Mouse (Mus musculus) left cerebral cortex, postnatal 4 days (tissue): Measurements from ENCODE around the gene Fbxo39. TPM values are rescaled to one million over a fixed set of nuclear protein-coding genes. Genes with fewer than 3 reads are reported as not detected.
"Not testable (repeated sequence)": the region's sequence is repeated elsewhere in the genome, so short reads cannot be mapped to it uniquely, and the experiment has no call there.

Source experiments
- DNase-seq: peaks from one replicate; pipeline ENCODE4 v3.0.0-alpha.2; 2022
- intact Hi-C: fragments of 180-260 bp; cut with DNase I; formaldehyde crosslinking; loops from one replicate; pipeline ENCODE4 v1.15.1; 2025
- total RNA-seq, 2 experiments: library from RNA; stranded (reverse); gene quantifications; 2 replicates each; pipeline ENCODE4 v1.2.3; 2021

Gene Fbxo39
- total RNA-seq, 2 experiments from 2014 or later = not detected

DNA sequence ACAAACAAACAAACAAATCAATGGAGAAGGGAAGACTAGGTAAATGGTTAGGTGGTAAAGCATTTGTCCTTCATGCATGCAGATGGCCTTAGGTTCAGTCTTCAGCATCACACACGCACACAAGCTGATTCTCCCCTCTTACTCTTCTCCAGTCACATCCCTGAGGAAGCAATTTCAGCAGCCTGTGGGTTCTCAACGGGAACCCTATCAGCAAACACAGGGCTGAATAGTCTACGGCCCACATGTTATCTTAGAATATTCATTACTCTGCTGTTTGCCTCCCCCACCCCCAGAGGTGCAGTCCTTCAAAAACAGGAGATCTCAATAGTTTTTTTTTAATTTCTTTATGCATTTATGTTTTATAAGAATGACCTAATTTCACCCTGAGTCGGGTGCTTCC is 3.8 kb upstream of the Fbxo39 start:
- intact Hi-C loops = no loop called here
- DNase-seq = no peak

DNA sequence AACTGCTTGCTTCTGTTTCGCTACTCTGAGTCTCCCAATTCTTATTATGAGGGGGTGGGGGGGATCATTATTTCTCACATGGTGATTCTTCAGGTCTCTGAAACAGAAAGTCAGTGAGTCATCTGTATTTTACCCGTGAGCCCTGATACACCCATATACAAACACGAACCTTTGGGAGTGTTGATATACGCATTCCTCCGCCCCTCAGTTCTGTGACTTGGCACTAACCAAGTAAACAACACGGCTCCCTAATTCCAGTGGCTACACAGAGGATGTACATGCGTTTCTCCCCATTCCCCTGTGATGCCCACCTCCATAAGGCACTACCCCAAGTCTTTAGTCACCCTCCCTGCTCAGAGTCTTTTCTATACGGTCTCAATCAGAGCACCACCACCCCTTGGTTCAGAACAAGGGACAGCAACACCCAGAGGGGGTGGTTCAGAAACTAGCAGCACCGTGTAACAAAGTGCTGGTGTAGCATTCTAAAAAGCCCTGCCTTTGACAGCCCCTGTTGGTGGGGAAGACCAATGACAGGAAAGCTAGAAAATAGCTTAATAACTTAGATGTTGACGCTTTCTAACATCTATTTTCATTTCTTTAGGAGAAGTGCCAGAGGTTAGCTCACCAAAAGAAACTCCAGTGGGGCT is 2.8 kb upstream of the Fbxo39 start:
- intact Hi-C loops = no loop called here
- DNase-seq = no peak

GRCm38 (mm10) chr11:72318026-72318425 is 3.8 kb downstream of the Fbxo39 start:
- intact Hi-C loops = no loop called here
- no peak for DNase-seq

DNA sequence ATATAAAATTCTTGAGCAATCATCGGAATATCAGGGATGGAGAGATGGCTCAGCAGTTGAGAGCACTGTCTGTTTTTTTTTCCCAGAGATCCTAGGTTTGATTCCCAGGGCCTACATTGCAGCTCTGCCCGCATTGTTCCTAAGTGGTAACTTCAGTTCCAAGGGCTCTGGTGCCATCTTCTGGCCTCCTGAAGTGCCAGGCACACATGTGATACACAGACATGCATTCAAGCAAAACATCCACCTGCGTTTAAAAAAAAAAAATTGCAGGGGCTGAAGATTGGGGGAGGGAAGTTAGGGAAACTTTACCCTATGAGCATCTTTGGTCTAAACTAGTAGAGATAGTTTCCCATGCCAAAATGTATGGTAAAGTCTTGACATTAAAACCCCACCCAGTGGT is 10.2 kb downstream of the Fbxo39 start:
- no peak for DNase-seq
- intact Hi-C loops = no loop called here

DNA sequence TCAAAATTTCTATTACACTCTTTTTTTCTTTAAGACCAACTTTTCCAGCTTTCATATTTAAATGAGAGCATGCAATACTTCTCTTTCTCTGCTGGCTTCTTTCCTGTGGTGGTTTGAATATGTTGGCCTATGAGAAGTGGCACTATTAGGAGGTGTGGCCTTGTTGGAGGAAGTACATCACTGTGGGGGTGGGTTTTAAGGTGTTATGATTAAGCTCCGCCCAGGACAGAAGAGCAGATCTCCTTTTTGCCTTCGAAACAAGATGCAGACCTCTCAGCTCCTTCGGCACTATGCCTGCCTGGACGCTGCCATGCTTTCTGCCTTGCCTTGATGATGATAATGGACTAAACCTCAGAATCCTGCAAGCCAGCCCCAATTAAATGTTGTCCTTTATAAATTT is 11.5 kb downstream of the Fbxo39 start:
- intact Hi-C loops = no loop called here
- DNase-seq = no peak

DNA sequence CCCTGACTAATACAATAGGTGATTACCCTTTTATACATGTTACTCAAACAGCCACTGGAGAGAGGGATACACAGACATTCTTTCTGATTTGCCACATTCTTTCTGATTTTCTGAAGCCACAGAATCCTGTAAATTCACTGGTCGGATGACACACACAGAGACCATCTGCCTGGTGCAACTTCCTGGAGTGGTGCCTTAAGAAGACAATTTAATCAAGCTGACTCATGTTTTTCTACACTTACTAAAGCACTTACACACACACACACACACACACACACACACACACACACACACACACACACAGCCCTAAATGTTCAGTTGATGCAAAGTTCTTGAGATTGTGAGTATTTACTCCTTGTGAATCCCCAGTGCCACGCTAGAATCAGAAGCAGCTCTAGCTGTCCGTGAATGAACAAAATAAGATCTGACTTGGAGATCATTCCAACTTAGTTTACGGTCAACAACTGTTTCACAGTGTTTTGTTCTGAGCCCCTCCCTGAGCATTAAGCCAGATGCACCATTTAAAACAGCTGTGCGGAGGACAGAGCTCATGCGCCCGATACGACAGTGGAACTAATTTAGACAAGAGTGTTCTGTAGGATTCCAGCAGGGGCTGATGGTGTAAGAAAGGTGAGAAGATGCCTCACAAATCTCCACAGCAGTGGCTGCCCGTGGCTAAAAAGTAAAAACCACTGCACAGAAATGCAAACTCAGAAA is 18.9 kb downstream of the Fbxo39 start:
- DNase-seq = no peak
- intact Hi-C loops = no loop called here

- intact Hi-C loops = no loop called here
Observed at GRCm38 (mm10) chr11:72334653-72335052, 20.4 kb downstream of the Fbxo39 start.

DNA sequence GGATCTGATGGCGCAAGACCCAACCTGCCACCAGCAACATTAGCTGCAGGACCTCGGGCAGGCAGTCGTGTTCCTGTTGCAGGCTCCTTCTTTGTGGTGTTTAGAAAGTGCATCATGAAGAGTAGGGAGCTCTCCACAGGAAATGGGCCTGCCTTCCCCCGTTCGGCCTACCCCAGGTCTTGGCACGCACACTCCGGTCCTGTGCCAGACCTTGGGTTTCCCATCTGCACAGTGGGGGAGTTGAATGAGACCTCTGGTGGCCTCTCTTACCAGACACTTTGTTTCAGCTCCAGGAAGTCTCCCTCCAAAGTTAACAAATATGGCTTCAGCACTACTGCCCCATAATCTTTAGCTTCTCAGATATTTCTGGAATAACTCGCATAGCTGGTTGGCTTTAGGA is 22.5 kb downstream of the Fbxo39 start:
- DNase-seq = no peak
- intact Hi-C loops = no loop called here

More at GRCm38 (mm10) chr11:72334653-72335052, 20.4 kb downstream of the Fbxo39 start:
- DNase-seq = no peak

DNA sequence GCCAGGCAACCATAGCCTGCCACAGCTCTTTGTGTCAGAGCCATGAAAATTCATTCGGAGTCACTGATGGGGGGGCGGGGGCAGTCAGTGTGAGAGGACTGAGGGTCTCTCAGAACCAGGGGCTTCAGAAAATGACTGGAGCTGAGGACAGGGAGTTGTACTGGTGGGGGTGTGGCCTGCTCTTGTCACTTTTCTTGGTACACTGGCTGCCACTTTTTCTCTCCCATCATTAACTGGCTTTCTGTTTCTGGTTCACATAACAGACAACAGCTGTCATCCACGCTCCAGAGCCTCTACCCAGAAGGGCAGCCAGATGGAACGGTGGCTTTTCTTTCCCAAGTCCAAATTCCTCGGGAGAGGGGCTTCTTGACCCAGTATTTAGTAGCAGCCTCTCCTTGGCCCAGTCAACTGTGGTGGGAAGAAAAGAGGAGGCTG is 24.2 kb downstream of the Fbxo39 start:
- DNase-seq = peak; percentile 56
- intact Hi-C loops = no loop called here

- intact Hi-C loops = loop anchor here (5.0 to 10.0 kb wide), 3 partner anchors 88 to 225 kb away; no protein-coding TSS in a partner anchor
Observed at GRCm38 (mm10) chr11:72339716-72340115, 25.5 kb downstream of the Fbxo39 start.

GRCm38 (mm10) chr11:72342549-72343237 is 28.4 kb downstream of the Fbxo39 start:
- intact Hi-C loops = loop anchor here (5.0 to 10.0 kb wide), 3 partner anchors 85 to 222 kb away; no protein-coding TSS in a partner anchor
- peak; percentile 62 for DNase-seq

More at GRCm38 (mm10) chr11:72339716-72340115, 25.5 kb downstream of the Fbxo39 start:
- no peak for DNase-seq

GRCm38 (mm10) chr11:72343238-72343625 is 29.0 kb downstream of the Fbxo39 start:
- intact Hi-C loops = loop anchor here (5.0 to 10.0 kb wide), 3 partner anchors 84 to 222 kb away; no protein-coding TSS in a partner anchor
- not testable (repeated sequence) for DNase-seq

DNA sequence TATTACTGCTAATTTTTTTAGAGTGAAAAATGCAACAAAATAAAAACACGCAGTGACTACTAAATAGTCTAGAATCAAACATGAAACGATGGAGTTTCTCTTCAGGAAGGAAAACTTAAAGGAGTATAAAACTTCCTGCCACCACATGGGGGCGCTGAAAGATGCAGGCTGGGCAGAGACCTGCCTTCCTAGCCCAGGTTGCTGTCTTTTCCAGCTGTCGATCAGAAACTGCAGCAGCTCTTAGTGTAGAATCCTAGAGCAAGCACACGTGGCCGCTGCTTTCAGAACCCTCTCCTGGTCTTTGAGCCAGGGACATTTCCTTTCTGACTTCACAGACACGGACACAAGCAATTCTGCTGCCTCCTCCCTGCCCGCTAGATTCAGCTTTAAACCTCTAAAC is 29.7 kb downstream of the Fbxo39 start:
- intact Hi-C loops = loop anchor here (5.0 to 10.0 kb wide), 3 partner anchors 83 to 221 kb away; no protein-coding TSS in a partner anchor

DNA sequence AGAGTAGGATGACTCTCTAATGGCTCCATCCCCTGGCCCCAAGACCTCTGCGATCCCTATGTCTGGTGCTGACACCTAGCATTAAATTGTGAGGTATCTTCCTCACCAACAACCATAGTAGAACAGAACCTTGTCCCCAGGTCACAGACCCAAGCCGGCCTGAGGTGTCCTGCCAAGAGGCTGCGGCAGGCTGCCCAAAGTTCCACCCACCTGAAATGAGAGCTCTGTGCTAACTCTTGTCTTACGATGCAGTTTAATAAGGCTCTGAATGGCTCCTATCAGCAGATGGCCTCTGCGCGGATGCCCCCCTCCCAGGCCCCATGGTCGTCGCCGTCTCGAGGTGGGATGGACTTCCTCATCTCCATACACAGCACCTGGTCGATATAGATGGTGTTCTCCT is 30.2 kb downstream of the Fbxo39 start:
- DNase-seq = no peak

More for the DNA sequence above, 29.7 kb downstream of the Fbxo39 start:
- DNase-seq = peak; percentile 58

DNA sequence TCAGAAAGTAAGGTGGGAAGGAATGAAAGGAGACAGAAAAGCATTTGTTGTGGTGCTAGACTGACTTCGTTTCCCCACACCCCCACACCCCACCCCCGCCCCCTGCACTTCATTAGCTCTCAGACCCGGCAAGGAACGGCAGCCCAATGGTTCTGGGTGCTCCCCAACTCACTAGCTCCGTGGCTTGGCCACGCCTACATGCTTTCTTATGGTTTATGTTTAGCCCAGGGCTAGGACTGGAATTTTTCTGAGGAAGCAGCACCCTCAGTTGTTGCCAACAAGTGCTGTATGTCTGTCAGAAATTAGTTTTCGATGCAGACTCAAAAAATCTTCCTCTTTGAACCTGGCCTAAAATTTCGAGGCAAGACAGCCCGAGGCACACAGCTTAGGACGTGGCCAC is 34.3 kb downstream of the Fbxo39 start:
- intact Hi-C loops = loop anchor here (10.0 kb wide), 2 partner anchors 124 to 216 kb away; no protein-coding TSS in a partner anchor
- no peak for DNase-seq

More for the DNA sequence above, 30.2 kb downstream of the Fbxo39 start:
- intact Hi-C loops = loop anchor here (5.0 to 10.0 kb wide), 3 partner anchors 83 to 220 kb away; no protein-coding TSS in a partner anchor

DNA sequence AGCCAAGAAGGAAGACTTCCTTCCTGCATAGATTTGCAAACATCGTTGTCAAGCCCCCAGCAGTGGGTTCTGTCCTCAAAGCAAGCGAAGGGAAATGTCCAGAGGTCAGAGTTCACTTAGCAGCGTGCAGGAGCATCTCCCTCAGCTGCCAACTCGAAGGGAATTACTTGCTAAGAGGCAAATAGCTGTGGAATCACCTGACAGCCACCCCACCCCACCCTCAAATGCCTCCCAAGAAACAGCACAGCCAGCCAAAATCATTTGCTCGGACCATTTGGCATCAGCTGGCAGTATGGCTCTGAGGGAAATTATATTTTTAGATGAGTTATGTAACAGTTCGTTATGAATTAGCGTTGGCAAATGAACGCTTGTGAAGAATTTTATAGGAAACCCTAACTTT is 34.8 kb downstream of the Fbxo39 start:
- no peak for DNase-seq
- intact Hi-C loops = loop anchor here (10.0 kb wide), 2 partner anchors 124 to 216 kb away; no protein-coding TSS in a partner anchor

- intact Hi-C loops = loop anchor here (10.0 kb wide), 2 partner anchors 125 to 215 kb away; no protein-coding TSS in a partner anchor
Observed at GRCm38 (mm10) chr11:72349652-72350051, 35.4 kb downstream of the Fbxo39 start.

DNA sequence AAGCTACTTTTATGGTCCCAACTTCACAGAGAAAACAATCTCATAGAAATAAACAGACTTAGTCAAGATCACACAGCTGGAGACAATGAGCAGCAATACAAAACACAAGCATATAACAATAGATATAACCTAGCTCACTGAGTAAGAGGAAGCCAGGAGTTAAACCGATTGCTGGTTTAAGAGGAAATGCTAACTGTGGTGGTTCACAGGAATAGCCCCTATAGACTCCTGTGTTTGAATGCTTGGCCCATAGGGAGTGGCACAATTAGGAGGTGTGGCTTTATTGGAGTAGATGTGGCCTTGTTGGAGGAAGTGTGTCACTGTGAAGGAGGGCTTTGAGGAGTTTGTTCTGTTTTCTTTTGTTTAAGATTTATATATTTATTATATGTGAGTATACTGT is 38.0 kb downstream of the Fbxo39 start:
- DNase-seq = no peak
- intact Hi-C loops = no loop called here

More at GRCm38 (mm10) chr11:72349652-72350051, 35.4 kb downstream of the Fbxo39 start:
- DNase-seq = no peak

- no peak for DNase-seq
- intact Hi-C loops = no loop called here
Observed at GRCm38 (mm10) chr11:72353186-72353585, 38.9 kb downstream of the Fbxo39 start.

DNA sequence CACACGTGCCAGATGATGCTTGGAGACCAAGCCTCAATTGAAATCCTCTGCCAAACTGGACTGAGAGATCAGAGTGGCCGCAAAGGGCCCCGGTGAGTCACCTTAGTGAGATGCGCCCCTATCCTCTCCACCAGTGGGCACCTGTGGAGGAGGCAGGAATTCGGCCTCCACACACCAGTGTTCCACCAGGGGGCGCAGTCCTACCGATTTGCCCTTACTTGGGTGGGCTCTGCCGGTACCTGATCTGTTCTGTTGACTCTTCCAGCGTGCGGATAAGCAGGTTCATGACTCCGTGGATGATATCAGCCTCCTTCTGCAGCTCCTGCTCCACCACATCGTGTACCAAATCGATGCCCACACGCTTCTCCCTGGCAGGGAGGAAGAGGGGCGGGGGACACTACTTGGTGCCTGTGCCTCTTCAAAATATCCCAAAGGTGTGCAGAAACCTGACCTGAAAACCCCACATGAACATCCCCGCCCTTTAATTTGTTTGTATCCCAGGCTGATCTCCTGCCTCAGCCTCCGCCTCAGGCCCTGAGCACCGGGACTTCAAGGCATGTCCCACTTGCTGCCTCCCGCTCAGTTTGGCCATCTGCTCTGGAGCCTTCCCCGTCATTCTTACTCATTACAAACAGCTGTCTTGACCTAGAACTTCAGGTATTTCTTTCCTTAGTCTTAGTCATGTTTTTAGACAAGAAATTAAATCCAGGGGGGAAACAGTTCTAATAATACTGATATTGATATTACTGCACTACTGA is 40.9 kb downstream of the Fbxo39 start:
- intact Hi-C loops = no loop called here

More for the DNA sequence above, 40.9 kb downstream of the Fbxo39 start:
- DNase-seq = peak; percentile 85
